Mouse (Mus musculus) heart, postnatal 0 days (tissue): ENCODE results near the gene Snx5.

Experiments
- CTCF ChIP-seq: IDR thresholded peaks from 2 replicates; pipeline ENCODE4 v1.5.1; 2016; ENCODE audit warnings: antibody characterized with exemption, control low read depth, low read depth
- EP300 ChIP-seq: IDR thresholded peaks from 2 replicates; pipeline ENCODE4 v1.6.1; 2016; ENCODE audit warnings: antibody characterized with exemption, low read depth

GRCm38 (mm10) chr2:144215195-144215594 is 55.5 kb downstream of the Snx5 start:
- TF ChIP-seq EP300 (no peak), CTCF (no peak)
